Mouse (Mus musculus): ENCODE results near the gene Mmp19. TPM values are rescaled to one million over a fixed set of nuclear protein-coding genes. Genes with fewer than 3 reads are reported as not detected.

The Mmp19 gene
- polyA plus RNA-seq (2017; shearing (Covaris generic)): 0.07 TPM

DNA sequence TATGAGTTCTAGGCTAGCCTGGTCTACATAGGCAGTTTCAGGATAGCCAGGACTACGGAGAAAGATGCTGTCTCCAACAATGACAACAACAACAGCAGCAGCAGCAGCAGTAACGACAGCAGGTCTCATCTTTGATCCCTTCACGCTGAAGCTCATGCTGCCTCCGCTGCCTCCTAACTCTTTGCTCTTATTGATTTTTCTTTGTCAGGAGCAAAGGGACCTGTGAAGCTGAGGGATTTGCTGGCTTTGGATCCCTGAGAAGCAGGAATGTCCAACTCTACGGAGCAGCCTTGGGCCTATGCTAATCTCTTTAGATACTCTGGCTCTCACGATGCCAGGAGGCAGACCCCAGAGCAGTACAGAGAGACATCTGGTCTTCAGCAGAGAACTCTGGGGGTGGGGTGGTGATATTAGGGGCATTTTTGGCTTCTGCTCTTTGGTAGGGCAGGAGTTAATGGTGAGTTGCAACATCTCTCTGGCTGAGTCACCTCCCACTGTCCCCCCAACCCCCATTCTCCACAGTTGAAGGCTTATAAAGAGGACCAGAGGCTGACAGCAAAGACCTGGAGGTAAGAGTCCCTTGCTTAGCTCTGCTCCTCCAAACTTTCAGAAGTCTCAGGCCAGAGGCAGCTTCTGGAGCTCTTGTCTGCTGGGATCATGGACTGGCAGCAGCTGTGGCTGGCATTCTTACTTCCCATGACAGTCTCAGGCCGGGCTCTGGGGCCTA, at the start of gene Mmp19:
Mmp19 (plus strand) TSS at position 513 of the 727 bp plus-strand sequence.

DNA sequence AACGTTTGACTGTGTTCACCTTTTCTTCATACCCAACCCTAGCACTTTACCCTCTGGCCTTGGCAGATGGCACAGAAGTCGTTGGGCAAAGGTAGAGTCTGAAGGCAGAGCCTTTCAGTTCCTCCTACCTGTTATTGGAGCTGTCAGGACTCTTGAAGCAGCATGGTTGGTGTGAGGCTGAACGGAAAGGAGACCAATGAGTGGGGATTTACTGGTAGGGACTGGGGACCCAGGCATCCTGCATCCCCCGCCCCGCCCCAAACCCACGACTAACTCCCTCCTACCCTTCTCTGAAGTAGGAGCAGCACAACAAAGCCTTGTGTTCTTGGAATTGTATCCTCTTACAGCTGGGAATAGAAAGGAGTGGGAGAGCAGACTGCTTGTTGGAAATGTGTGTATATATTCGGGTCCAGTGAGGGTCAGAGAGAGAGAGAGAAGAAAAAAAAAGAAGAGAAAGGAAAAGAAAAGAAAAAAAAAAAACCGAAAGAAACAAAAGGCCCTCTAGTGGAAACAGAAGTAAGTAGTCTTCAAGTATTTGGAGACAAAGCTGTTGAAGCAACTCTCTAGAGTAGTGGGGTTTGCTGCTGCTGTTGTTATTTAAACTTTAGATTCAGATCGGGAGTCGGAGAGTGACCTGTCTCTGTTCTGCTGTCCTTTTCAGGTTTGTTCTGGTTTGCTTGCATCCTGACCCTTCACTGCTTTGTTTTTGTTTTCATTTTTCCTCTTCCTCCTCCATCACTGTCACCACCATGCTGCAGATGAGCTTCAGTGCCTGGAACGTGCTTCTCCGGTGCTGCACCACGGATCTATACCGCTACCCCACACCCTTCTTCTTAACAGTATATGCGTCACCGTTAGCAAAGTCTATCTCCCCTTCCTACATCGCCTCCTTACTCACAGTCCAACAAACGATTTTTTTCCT, 45.8 kb upstream of the Mmp19 start, which contains the start of gene Dgka:
Dgka (minus strand) TSS at position 176 of the 922 bp plus-strand sequence.

DNA sequence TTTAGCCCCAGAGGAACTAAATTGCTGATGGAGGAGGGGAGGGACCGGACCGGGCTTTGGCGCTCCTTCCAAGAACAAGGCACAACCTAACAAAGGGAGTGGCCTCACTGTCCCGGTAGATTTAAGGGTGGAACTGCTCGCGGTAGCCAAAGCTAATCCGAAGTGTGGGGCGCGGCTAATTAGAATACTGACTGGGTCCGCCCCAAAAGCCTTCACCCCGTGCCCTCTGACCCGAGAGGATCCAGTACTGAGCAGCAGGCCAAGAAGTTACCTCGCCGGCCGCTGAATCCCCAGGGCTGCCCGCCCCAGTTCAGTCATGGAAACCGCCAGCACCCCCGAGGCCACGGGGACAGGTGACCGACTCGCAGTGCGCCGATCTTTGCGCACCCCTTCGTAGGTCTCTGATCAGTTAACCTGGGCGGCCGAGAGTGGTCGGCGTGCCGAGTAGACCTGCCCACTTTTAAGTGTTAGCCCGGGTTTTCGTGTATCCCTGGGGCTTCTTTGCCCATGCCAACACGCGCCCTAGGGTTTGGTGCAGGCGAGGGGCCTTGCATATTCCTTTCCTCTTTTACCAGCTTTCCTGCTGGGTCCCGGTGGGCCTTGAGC, 43.0 kb upstream of the Mmp19 start, which contains the start of gene Pym1:
Pym1 (plus strand) TSS at position 244 of the 606 bp plus-strand sequence.

GRCm38 (mm10) chr10:128803771-128804270, 13.1 kb downstream of the Mmp19 start, which contains the start of gene Dnajc14:
Gene Dnajc14 (plus strand): TSS chr10:128804062.

GRCm38 (mm10) chr10:128804271-128805091, 13.8 kb downstream of the Mmp19 start, which contains the start of gene Tmem198b:
Gene Tmem198b (minus strand): TSS chr10:128804370.

DNA sequence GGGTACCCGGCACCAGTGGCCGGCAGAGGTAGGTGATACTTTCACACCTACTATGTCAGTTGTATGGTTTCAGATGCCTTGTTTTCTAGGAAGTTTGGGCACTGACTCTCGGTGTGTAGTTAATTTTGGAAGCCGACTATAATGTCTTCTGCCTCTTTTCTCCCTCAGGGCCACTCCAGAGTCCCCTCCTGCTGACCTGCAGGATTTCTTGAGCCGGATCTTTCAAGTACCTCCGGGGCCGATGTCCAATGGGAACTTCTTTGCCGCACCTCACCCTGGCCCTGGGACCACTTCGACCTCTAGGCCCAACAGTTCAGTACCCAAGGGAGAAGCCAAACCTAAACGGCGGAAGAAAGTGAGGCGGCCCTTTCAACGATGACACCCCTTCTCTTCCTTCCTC, 26.3 kb downstream of the Mmp19 start, which contains the start of gene Sarnp:
Sarnp (plus strand) TSS at position 301 of the 400 bp plus-strand sequence.

GRCm38 (mm10) chr10:128821358-128822056, 30.8 kb downstream of the Mmp19 start, which contains the start of gene Ormdl2:
Gene Ormdl2 (minus strand): TSS chr10:128821645.

Other genes with a start within 250 kb of the Mmp19 start
- 24.2 TPM for gene Zc3h10, start 243.1 kb upstream of the Mmp19 start, polyA plus RNA-seq (2017; shearing (Covaris generic))
- gene Rpl41, start 241.6 kb upstream of the Mmp19 start, polyA plus RNA-seq (2017; shearing (Covaris generic)): 2,319 TPM
- gene Pa2g4, start 224.9 kb upstream of the Mmp19 start, polyA plus RNA-seq (2017; shearing (Covaris generic)): 36.9 TPM
- gene Erbb3, start 201.3 kb upstream of the Mmp19 start, polyA plus RNA-seq (2017; shearing (Covaris generic)): 7.2 TPM
- gene Rps26, start 164.2 kb upstream of the Mmp19 start, polyA plus RNA-seq (2017; shearing (Covaris generic)): 653 TPM
- 127 TPM for gene Ikzf4, start 144.9 kb upstream of the Mmp19 start, polyA plus RNA-seq (2017; shearing (Covaris generic))
- gene Suox, start 116.8 kb upstream of the Mmp19 start, polyA plus RNA-seq (2017; shearing (Covaris generic)): 56.1 TPM
- 50.8 TPM for gene Rab5b, start 94.6 kb upstream of the Mmp19 start, polyA plus RNA-seq (2017; shearing (Covaris generic))
- 6.1 TPM for gene Pmel, start 86.7 kb upstream of the Mmp19 start, polyA plus RNA-seq (2017; shearing (Covaris generic))
- 42.1 TPM for gene Cdk2, start 85.9 kb upstream of the Mmp19 start, polyA plus RNA-seq (2017; shearing (Covaris generic))
- gene Dgka, start 46.1 kb upstream of the Mmp19 start, polyA plus RNA-seq (2017; shearing (Covaris generic)): 752 TPM
- gene Pym1, start 43.0 kb upstream of the Mmp19 start, polyA plus RNA-seq (2017; shearing (Covaris generic)): 45.9 TPM
- 98.2 TPM for gene Dnajc14, start 13.2 kb downstream of the Mmp19 start, polyA plus RNA-seq (2017; shearing (Covaris generic))
- gene Tmem198b, start 13.5 kb downstream of the Mmp19 start, polyA plus RNA-seq (2017; shearing (Covaris generic)): 5.9 TPM
- 157 TPM for gene Sarnp, start 26.4 kb downstream of the Mmp19 start, polyA plus RNA-seq (2017; shearing (Covaris generic))
- gene Ormdl2, start 30.7 kb downstream of the Mmp19 start, polyA plus RNA-seq (2017; shearing (Covaris generic)): 52.6 TPM
- 3.2 TPM for gene Gdf11, start 100.8 kb downstream of the Mmp19 start, polyA plus RNA-seq (2017; shearing (Covaris generic))
- gene Cd63, start 110.1 kb downstream of the Mmp19 start, polyA plus RNA-seq (2017; shearing (Covaris generic)): 0.69 TPM
- 17.3 TPM for gene Rdh5, start 132.0 kb downstream of the Mmp19 start, polyA plus RNA-seq (2017; shearing (Covaris generic))
- 166 TPM for gene Bloc1s1, start 133.1 kb downstream of the Mmp19 start, polyA plus RNA-seq (2017; shearing (Covaris generic))
- gene Itga7, start 142.9 kb downstream of the Mmp19 start, polyA plus RNA-seq (2017; shearing (Covaris generic)): 4.0 TPM
- not detected for gene Mettl7b, start 170.1 kb downstream of the Mmp19 start, polyA plus RNA-seq (2017; shearing (Covaris generic))
- not detected for gene Olfr9, start 198.5 kb downstream of the Mmp19 start, polyA plus RNA-seq (2017; shearing (Covaris generic))
- gene Olfr763, start 219.9 kb downstream of the Mmp19 start, polyA plus RNA-seq (2017; shearing (Covaris generic)): not detected
- gene Olfr764-ps1, start 249.0 kb downstream of the Mmp19 start, polyA plus RNA-seq (2017; shearing (Covaris generic)): not detected

Measured in CD4-positive, CD25-positive, alpha-beta regulatory T cell (primary cell).